Mouse (Mus musculus) stomach, embryonic 16.5 days (tissue): ENCODE measurements around the gene Il18. TPM values are rescaled to one million over a fixed set of nuclear protein-coding genes. Genes with fewer than 3 reads are reported as not detected.

Experiments
- ATAC-seq: fragments of 200-750 bp; cut with Nextera tagmentation; 2 replicates; pipeline ENCODE4 v1.8.0; 2017; ENCODE audit warnings: moderate number of reproducible peaks, moderate TSS enrichment; ENCODE audit not compliant: insufficient read depth, low FRiP score
- H3K27ac ChIP-seq: fragments of 300-500 bp; sonication (generic); 2 replicates; pipeline ENCODE4 v1.5.1; 2014; ENCODE audit warnings: low read length
- H3K27me3 ChIP-seq: fragments of 300-500 bp; sonication (generic); 2 replicates; pipeline ENCODE4 v1.6.1; 2014; ENCODE audit warnings: low read length, control low read depth, mixed read lengths; ENCODE audit not compliant: control insufficient read depth, insufficient read depth
- H3K36me3 ChIP-seq: fragments of 300-500 bp; sonication (generic); 2 replicates; pipeline ENCODE4 v1.6.1; 2014; ENCODE audit warnings: low read length; ENCODE audit not compliant: control insufficient read depth, insufficient read depth
- H3K4me1 ChIP-seq: fragments of 300-500 bp; sonication (generic); 2 replicates; pipeline ENCODE4 v1.6.1; 2014; ENCODE audit warnings: low read length, control low read depth, mixed read lengths; ENCODE audit not compliant: control insufficient read depth, insufficient read depth
- H3K4me2 ChIP-seq: fragments of 300-500 bp; sonication (generic); 2 replicates; pipeline ENCODE4 v1.6.1; 2014; ENCODE audit warnings: low read depth, low read length, mixed read lengths
- H3K4me3 ChIP-seq: fragments of 300-500 bp; sonication (generic); replicated peaks from 2 replicates; pipeline ENCODE4 v1.5.1; 2014; ENCODE audit warnings: mild to moderate bottlenecking, low read length
- H3K9ac ChIP-seq: fragments of 300-500 bp; sonication (generic); 2 replicates; pipeline ENCODE4 v1.6.1; 2014; ENCODE audit warnings: low read length
- H3K9me3 ChIP-seq: fragments of 300-500 bp; sonication (generic); replicated peaks from 2 replicates; pipeline ENCODE4 v1.6.1; 2016; ENCODE audit warnings: low read length, control low read depth; ENCODE audit not compliant: control insufficient read depth
- WGBS: fragments of 180-500 bp; shearing (Covaris S2); extraction: QIAGEN DNeasy Blood & Tissue Kit; methylation state at CpG from one replicate; pipeline ENCODE4 v1.1.7; 2014; 5-methylcytosine and 5-hydroxymethylcytosine counted together
- polyA plus RNA-seq: library from polyadenylated mRNA; unstranded; fragments of >200 nt; fragmentation: Nextera tagmentation; extraction: Ambion mirVana; gene quantifications from 2 replicates; pipeline ENCODE4 v1.2.1, GENCODE M21; 2015

The Il18 gene
- polyA plus RNA-seq, 1 experiment from 2014 or later = 21.1 TPM

DNA sequence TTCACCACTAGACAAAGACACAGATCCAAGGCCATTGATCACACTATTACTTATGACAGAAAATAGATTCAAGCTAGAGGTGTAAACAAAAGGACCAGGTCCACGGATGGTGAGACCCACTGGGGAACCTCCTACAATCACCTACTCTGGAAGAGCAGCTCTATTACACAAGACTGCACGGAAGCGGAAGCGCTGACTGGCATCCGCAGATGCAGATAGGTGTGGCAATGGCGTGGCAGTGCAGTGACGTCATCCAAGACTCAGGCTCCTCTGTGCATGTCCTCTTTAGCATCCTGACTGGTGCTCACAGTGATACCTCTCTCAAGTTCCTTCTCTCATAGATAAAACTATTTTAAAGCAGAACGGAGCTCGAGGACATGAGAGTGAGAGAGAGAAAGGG is 38.3 kb downstream of the Il18 start:
- Histone ChIP-seq H3K27ac (no peak overlapping the region), H3K9me3 (no peaks in the 10 kb centered on the region), H3K4me2 (no peak overlapping the region), H3K4me1 (no peaks in the 10 kb centered on the region), H3K9ac (no peak overlapping the region), H3K4me3 (no peak overlapping the region), H3K27me3 (no peaks in the 10 kb centered on the region), H3K36me3 (peaks cover 20% of the 10 kb centered on the region)
- ATAC-seq = no peak
- 85% methylated on average over 9 of the region's 9 CpGs for WGBS

DNA sequence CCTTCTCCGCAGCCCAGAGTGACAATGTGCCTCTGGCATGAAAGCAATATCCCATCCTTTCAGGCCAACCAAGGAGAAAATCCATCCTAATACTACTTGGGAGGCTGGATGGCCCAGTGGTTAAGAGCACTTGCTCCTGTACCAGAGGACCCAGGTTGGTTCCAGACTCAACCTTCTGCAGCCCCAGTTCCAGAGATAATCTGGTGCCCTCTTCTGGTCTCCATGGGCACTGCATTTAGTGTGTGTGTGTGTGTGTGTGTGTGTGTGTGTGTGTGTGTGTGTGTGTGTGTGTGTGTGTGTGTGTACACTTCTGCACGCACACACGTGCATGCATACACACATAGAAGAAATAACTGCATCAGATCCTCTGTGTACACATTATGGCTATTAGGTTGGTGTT is 38.9 kb downstream of the Il18 start:
- Histone ChIP-seq H3K36me3 (peaks cover 20% of the 10 kb centered on the region), H3K9me3 (no peaks in the 10 kb centered on the region), H3K4me1 (no peaks in the 10 kb centered on the region), H3K4me2 (no peak overlapping the region), H3K27me3 (no peaks in the 10 kb centered on the region), H3K27ac (no peak overlapping the region), H3K9ac (no peak overlapping the region), H3K4me3 (no peak overlapping the region)
- no peak for ATAC-seq
- WGBS = 85% methylated on average over 3 of the region's 3 CpGs

DNA sequence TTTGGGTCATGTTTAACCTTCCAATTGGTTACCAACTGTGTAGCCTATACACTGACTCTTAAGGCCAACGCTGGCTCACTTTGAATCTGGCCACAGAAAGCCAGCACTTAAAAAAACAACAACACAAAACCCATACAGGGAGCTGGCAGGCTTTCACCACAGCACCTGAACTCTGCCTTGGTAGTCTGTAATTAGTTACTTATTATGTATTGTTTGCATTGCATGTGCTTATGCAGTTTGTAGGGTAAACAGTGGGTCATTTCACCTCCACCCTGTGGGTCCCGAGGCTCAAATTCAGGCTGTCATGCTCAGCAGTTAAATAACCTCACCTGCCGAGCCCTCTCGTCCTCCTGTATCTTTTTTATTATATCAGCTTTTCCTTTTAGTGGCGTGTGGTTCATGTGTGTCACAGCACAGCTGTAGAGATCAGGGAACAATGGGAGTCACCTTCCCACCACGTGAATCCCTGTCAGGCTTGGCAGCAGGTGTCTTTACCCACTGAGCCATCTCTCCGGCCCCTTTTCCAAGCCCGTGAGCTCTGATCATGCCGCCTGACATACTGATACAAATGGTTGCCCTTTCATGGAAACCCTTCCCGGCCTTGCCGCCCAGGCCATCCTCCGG is 40.3 kb downstream of the Il18 start:
- Histone ChIP-seq H3K4me1 (no peaks in the 10 kb centered on the region), H3K9ac (no peak overlapping the region), H3K36me3 (peaks cover 20% of the 10 kb centered on the region), H3K27me3 (no peaks in the 10 kb centered on the region), H3K4me2 (no peak overlapping the region), H3K9me3 (no peaks in the 10 kb centered on the region), H3K27ac (peak overlapping the region; percentile 54), H3K4me3 (no peak overlapping the region)
- WGBS = 58% methylated on average over 12 of the region's 12 CpGs
- peak; percentile 74 for ATAC-seq

DNA sequence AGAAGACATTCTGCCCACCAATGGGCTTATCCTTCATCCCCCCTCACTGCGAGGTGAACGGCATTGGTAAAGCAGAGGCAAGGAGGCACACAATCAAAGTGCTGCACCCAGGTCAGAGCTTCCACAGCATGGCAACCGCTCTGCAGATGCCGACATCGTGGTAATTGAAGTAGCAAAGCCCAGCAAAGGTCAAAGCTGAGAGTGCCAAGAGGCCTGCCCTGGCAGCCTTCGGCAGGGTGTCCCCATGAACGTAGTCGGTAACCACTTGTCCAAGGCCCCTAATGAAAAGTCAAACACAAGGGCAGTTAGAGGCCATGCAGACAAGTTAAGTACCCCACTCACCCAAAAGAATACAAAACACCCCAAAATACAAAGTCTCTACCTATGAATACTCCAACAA is 42.3 kb downstream of the Il18 start:
- Histone ChIP-seq H3K9me3 (no peaks in the 10 kb centered on the region), H3K36me3 (peaks cover 20% of the 10 kb centered on the region), H3K4me1 (peaks cover under 1% of the 10 kb centered on the region; the same call in 1 of the 2 replicates), H3K4me3 (no peak overlapping the region), H3K4me2 (no peak overlapping the region), H3K9ac (no peak overlapping the region), H3K27ac (no peak overlapping the region), H3K27me3 (no peaks in the 10 kb centered on the region)
- 94% methylated on average over 8 of the region's 8 CpGs for WGBS
- no peak for ATAC-seq

DNA sequence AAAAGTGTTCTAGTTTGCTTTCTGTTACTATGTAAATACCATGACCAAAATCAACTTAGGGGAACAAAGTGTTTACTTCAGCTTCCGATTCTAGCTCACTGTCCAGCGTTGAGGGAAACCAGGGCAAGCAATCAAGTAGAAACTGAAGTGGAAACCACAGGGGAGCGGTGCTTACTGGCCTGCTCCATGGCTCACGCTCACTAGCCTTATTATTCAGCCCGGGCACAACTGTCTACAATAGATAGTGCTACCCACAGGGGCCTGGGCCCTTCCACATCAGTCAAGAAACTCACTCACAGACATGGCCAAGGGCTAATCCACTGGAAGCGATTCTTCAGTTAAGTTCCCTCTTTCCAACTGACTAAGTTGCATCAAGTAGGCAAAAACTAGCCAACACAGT is 46.9 kb downstream of the Il18 start:
- H3K4me1 ChIP-seq = peaks cover 15% of the 10 kb centered on the region
- H3K27ac ChIP-seq = no peak overlapping the region
- H3K27me3 ChIP-seq = no peaks in the 10 kb centered on the region
- ATAC-seq = no peak
- 80% methylated on average over 6 of the region's 6 CpGs for WGBS
- 0 out of 2 replicates have a peak overlapping the region, but pooled peaks have one; percentile 94 for H3K4me2 ChIP-seq
- no peaks in the 10 kb centered on the region for H3K9me3 ChIP-seq
- no peak overlapping the region for H3K4me3 ChIP-seq
- H3K9ac ChIP-seq = no peak overlapping the region
- H3K36me3 ChIP-seq = peaks cover 14% of the 10 kb centered on the region

DNA sequence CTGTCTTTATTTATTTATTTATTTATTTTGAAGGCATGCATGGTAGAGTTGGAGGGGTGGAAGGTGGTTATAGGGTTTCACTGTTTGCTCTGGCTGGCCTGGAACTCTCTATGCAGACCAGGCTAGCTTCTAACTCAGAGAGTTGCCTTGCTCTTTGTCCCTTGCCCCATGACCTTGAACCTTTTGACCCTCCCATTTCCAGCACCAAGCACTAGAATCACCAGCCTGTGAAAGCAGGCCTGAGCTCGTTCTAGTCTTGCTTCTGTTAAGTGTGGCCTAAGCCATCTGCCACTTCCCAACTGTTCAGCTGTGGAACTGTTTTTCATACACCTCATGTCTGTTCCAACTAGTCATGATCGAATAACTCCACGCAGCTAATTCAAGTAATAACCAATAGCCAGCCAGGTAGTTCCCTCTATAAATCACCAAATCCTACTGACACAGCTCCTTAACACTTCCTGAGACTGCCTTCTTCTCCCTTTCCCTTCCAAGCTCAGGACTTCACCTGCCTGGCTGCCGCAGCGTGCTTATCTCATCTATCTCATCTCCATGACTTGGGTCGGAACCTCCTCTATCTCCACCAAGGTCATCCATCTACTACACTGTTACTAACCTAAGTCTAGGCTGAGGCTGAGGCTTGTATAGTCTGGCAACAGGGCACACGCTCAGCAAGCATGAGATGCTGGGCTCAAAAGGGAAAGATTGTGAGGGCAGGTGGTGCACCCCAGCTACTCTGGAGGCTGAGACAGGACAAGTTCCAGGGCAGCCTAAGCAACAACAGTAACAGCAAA is 47.6 kb downstream of the Il18 start:
- 79% methylated on average over 7 of the region's 7 CpGs for WGBS
- Histone ChIP-seq H3K4me2 (peak overlapping the region; percentile 94), H3K9ac (peak overlapping the region; percentile 92), H3K27me3 (no peaks in the 10 kb centered on the region), H3K36me3 (peaks cover 7% of the 10 kb centered on the region), H3K4me1 (peaks cover 15% of the 10 kb centered on the region), H3K4me3 (peak overlapping the region; percentile 82), H3K9me3 (no peaks in the 10 kb centered on the region), H3K27ac (no peak overlapping the region)
- ATAC-seq = no peak

DNA sequence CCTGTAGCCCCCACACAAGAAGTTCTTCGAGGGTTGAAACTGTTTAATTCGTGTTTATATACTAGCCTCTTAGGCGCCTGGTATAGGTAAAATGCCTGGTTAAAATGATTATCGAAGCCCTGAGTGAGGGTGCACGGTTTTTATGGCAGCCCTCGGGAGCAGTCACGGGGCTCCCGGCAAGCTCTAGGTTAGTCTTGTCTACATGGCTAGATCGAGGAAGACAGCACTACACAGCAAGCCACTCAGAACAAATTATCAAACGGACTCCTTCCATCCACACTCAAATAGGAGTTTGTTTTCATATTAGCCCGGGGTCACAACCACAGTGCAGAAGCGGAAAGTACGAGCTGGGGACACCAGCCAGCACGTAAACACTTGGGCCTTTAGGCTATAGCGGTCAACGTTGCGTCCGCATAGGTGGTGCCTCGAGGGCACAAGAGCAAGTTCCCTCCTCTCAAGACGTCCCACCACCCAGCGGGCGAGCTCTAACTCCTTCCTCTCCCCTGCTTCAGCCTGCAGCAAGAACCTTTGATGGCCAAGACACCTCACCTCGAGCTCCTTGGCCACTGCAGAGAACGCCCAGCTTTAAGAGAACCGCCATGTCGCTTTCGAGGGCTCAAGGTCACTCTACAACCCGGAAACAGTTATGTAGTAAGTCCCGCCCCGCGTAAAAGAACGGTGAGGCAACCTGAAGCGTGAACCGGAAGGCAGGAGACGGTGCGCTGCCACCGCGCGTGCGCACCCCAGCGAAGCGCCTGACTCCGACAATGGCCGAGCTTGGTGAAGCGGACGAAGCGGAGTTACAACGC is 48.8 kb downstream of the Il18 start, which contains the start of the genes Sdhd and Timm8b:
Sdhd (minus strand) TSS at position 624 of the 809 bp plus-strand sequence.
Timm8b (plus strand) TSS at position 722 of the 809 bp plus-strand sequence.
- H3K9me3 ChIP-seq = no peaks in the 10 kb centered on the region
- peak within 1 kb of the TSS; percentile 81 for H3K27ac ChIP-seq
- H3K27me3 ChIP-seq = no peaks in the 10 kb centered on the region
- peaks cover 15% of the 10 kb centered on the region for H3K4me1 ChIP-seq
- peak within 1 kb of the TSS; percentile 92 for H3K9ac ChIP-seq
- H3K4me3 ChIP-seq = peak within 1 kb of the TSS; percentile 82
- WGBS = under 1% methylated on average over 48 of the region's 48 CpGs
- H3K4me2 ChIP-seq = peak within 1 kb of the TSS; percentile 94
- H3K36me3 ChIP-seq = 0 out of 2 replicates have a peak, but pooled peaks cover 4% of the 10 kb centered on the region
- ATAC-seq = peak; percentile 97

DNA sequence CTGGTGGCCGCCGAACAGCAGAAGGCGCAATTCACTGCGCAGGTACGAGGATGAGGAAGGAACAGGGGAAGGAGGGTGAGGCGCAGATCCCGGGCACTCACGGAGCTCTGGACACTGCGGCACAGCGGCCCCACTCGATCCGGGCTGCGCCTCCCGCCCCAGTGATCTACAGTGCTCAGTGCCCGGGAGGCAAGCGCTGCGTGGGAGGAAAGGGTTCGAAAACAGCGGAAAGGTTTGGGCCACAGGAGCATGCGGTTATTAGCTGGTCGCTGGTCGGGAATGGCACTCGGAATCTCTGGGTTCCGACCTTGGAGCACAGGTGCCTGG is 49.3 kb downstream of the Il18 start:
- WGBS = under 1% methylated on average over 24 of the region's 24 CpGs

More for the DNA sequence above, 49.3 kb downstream of the Il18 start:
- Histone ChIP-seq H3K9ac (peak overlapping the region; percentile 92), H3K4me2 (peak overlapping the region; percentile 69), H3K9me3 (no peaks in the 10 kb centered on the region), H3K36me3 (0 out of 2 replicates have a peak, but pooled peaks cover 6% of the 10 kb centered on the region), H3K4me1 (peaks cover 15% of the 10 kb centered on the region), H3K27me3 (no peaks in the 10 kb centered on the region), H3K4me3 (peak overlapping the region; percentile 82), H3K27ac (peak overlapping the region; percentile 81)
- peak; percentile 84 for ATAC-seq
